Mouse (Mus musculus) MEL (cell line): ENCODE data around the gene Cd52. TPM values are rescaled to one million over a fixed set of nuclear protein-coding genes. Genes with fewer than 3 reads are reported as not detected.

Experiments
- DNase-seq: peaks from one replicate; pipeline ENCODE4 v3.0.0; 2011; ENCODE audit warnings: low read depth, low spot score
- H3K27ac ChIP-seq: 2 replicates; pipeline ENCODE4 v1.5.1; 2012; ENCODE audit warnings: low read depth, mild to moderate bottlenecking, control low read depth, low read length, moderate library complexity; ENCODE audit not compliant: control insufficient read depth
- H3K27me3 ChIP-seq, 2 experiments: fragments of 150-350 bp in 1 of 2; sonication (generic) in 1 of 2; 2 replicates each; pipeline ENCODE4 v1.6.1; 2012; ENCODE audit warnings: low read length in 2 of 2, mild to moderate bottlenecking in 2 of 2, improper control_type of control experiment in 1 of 2, moderate library complexity in 1 of 2; ENCODE audit not compliant: insufficient read depth in 2 of 2, control insufficient read depth in 1 of 2
- H3K36me3 ChIP-seq, 2 experiments: 2 replicates each; pipeline ENCODE4 v1.6.1; 2012 to 2014; ENCODE audit warnings: low read length in 2 of 2, improper control_type of control experiment in 1 of 2, inconsistent platforms in 1 of 2, mild to moderate bottlenecking in 1 of 2; ENCODE audit not compliant: insufficient read depth in 2 of 2, control insufficient read depth in 1 of 2
- H3K4me1 ChIP-seq, 2 experiments: fragments of 150-350 bp in 1 of 2; sonication (generic) in 1 of 2; 2 replicates each; pipeline ENCODE4 v1.6.1; 2012; ENCODE audit warnings: low read length in 2 of 2, improper control_type of control experiment in 1 of 2, mild to moderate bottlenecking in 1 of 2; ENCODE audit not compliant: insufficient read depth in 2 of 2, control insufficient read depth in 1 of 2
- H3K4me3 ChIP-seq, 2 experiments: fragments of 150-350 bp in 1 of 2; sonication (generic) in 1 of 2; 2 replicates each; pipeline ENCODE4 v1.5.1; 2012; ENCODE audit warnings: low read depth in 2 of 2, low read length in 2 of 2, mild to moderate bottlenecking in 2 of 2, moderate library complexity in 2 of 2, control low read depth in 1 of 2, improper control_type of control experiment in 1 of 2; ENCODE audit not compliant: control insufficient read depth in 1 of 2, insufficient read depth in 1 of 2
- H3K79me2 ChIP-seq: 2 replicates; pipeline ENCODE4 v1.6.1; 2012; ENCODE audit warnings: mild to moderate bottlenecking, low read length, moderate library complexity; ENCODE audit not compliant: control insufficient read depth, poor library complexity, insufficient read depth
- H3K9ac ChIP-seq: 2 replicates; pipeline ENCODE4 v1.6.1; 2012; ENCODE audit warnings: low read depth, mild to moderate bottlenecking, control low read depth, low read length, moderate library complexity; ENCODE audit not compliant: control insufficient read depth, poor library complexity, severe bottlenecking
- H3K9me3 ChIP-seq: fragments of 150-350 bp; sonication (generic); replicated peaks from 2 replicates; pipeline ENCODE4 v1.6.1; 2012; ENCODE audit warnings: mild to moderate bottlenecking, low read length, improper control_type of control experiment, moderate library complexity; ENCODE audit not compliant: insufficient read depth
- BHLHE40 ChIP-seq: IDR thresholded peaks from 2 replicates; pipeline ENCODE4 v1.6.1; 2012; ENCODE audit warnings: low read depth, mild to moderate bottlenecking, inconsistent platforms, low read length, improper control_type of control experiment, borderline replicate concordance
- CHD1 ChIP-seq: IDR thresholded peaks from 2 replicates; pipeline ENCODE4 v1.6.1; 2012; ENCODE audit warnings: low read depth, mild to moderate bottlenecking, inconsistent platforms, low read length, improper control_type of control experiment
- CHD2 ChIP-seq: IDR thresholded peaks from 2 replicates; pipeline ENCODE4 v1.6.1; 2011; ENCODE audit warnings: low read length, improper control_type of control experiment
- CTCF ChIP-seq, 3 experiments: IDR thresholded peaks in 2 of 3; conservative IDR thresholded peaks in 1 of 3; 2 replicates each; pipeline ENCODE4 v1.5.1; 2011 to 2012; ENCODE audit warnings: low read length in 3 of 3, low read depth in 2 of 3, mild to moderate bottlenecking in 2 of 3, improper control_type of control experiment in 1 of 3, inconsistent platforms in 1 of 3, mixed read lengths in 1 of 3, moderate library complexity in 1 of 3; ENCODE audit not compliant: control insufficient read depth in 1 of 3, insufficient read depth in 1 of 3, poor library complexity in 1 of 3, severe bottlenecking in 1 of 3
- E2F4 ChIP-seq: IDR thresholded peaks from 2 replicates; pipeline ENCODE4 v1.6.1; 2011; ENCODE audit warnings: low read depth, low read length, improper control_type of control experiment, borderline replicate concordance
- ELF1 ChIP-seq: IDR thresholded peaks from 2 replicates; pipeline ENCODE4 v1.6.1; 2014; ENCODE audit warnings: low read depth, mild to moderate bottlenecking, inconsistent platforms, low read length, improper control_type of control experiment, moderate library complexity
- EP300 ChIP-seq, 2 experiments: IDR thresholded peaks; 2 replicates each; pipeline ENCODE4 v1.6.1; 2011; ENCODE audit warnings: improper control_type of control experiment in 2 of 2, low read length in 2 of 2, low read depth in 1 of 2, mild to moderate bottlenecking in 1 of 2
- GABPA ChIP-seq: IDR thresholded peaks from 2 replicates; pipeline ENCODE4 v1.6.1; 2012; ENCODE audit warnings: low read depth, mild to moderate bottlenecking, inconsistent platforms, low read length, improper control_type of control experiment, moderate library complexity
- GATA1 ChIP-seq: IDR thresholded peaks from 2 replicates; pipeline ENCODE4 v1.6.1; 2011; ENCODE audit warnings: low read depth, low read length, improper control_type of control experiment
- HCFC1 ChIP-seq: IDR thresholded peaks from 2 replicates; pipeline ENCODE4 v1.6.1; 2012; ENCODE audit warnings: low read depth, mild to moderate bottlenecking, inconsistent platforms, low read length, improper control_type of control experiment, moderate library complexity
- JUND ChIP-seq: IDR thresholded peaks from 2 replicates; pipeline ENCODE4 v1.6.1; 2011; ENCODE audit warnings: low read depth, mild to moderate bottlenecking, improper control_type of control experiment, low read length
- MAFK ChIP-seq: IDR thresholded peaks from 2 replicates; pipeline ENCODE4 v1.6.1; 2011; ENCODE audit warnings: low read depth, mild to moderate bottlenecking, low read length, improper control_type of control experiment, borderline replicate concordance
- MAX ChIP-seq: IDR thresholded peaks from 2 replicates; pipeline ENCODE4 v1.6.1; 2011; ENCODE audit warnings: low read length, improper control_type of control experiment
- MAZ ChIP-seq: IDR thresholded peaks from 2 replicates; pipeline ENCODE4 v1.6.1; 2012; ENCODE audit warnings: low read depth, mild to moderate bottlenecking, inconsistent platforms, low read length, improper control_type of control experiment
- MEF2A ChIP-seq: IDR thresholded peaks from 2 replicates; pipeline ENCODE4 v1.6.1; 2014; ENCODE audit warnings: low read depth, mild to moderate bottlenecking, inconsistent platforms, low read length, improper control_type of control experiment; ENCODE audit not compliant: poor library complexity, insufficient replicate concordance, severe bottlenecking; ENCODE audit errors: extremely low read depth
- MXI1 ChIP-seq: IDR thresholded peaks from 2 replicates; pipeline ENCODE4 v1.6.1; 2011; ENCODE audit warnings: mild to moderate bottlenecking, low read depth, low read length, improper control_type of control experiment
- MYB ChIP-seq: IDR thresholded peaks from 2 replicates; pipeline ENCODE4 v1.6.1; 2011; ENCODE audit warnings: mild to moderate bottlenecking, low read depth, low read length, improper control_type of control experiment
- MYC ChIP-seq: IDR thresholded peaks from 2 replicates; pipeline ENCODE4 v1.6.1; 2011; ENCODE audit warnings: low read depth, mild to moderate bottlenecking, low read length, improper control_type of control experiment, moderate library complexity
- NRF1 ChIP-seq: IDR thresholded peaks from 2 replicates; pipeline ENCODE4 v1.6.1; 2014; ENCODE audit warnings: low read depth, mild to moderate bottlenecking, inconsistent platforms, low read length, improper control_type of control experiment, moderate library complexity; ENCODE audit not compliant: poor library complexity, insufficient read depth, severe bottlenecking
- POLR2AphosphoS2 ChIP-seq: IDR thresholded peaks from 2 replicates; pipeline ENCODE4 v1.6.1; 2011; ENCODE audit warnings: low read length, improper control_type of control experiment
- POLR2AphosphoS5 ChIP-seq: IDR thresholded peaks from 2 replicates; pipeline ENCODE4 v1.6.1; 2012; ENCODE audit warnings: low read depth, borderline replicate concordance, mild to moderate bottlenecking, inconsistent platforms, low read length, moderate library complexity, mixed read lengths
- RAD21 ChIP-seq: IDR thresholded peaks from 2 replicates; pipeline ENCODE4 v1.6.1; 2011; ENCODE audit warnings: mild to moderate bottlenecking, low read depth, low read length, improper control_type of control experiment
- RCOR1 ChIP-seq: IDR thresholded peaks from 2 replicates; pipeline ENCODE4 v1.6.1; 2012; ENCODE audit warnings: low read depth, mild to moderate bottlenecking, inconsistent platforms, low read length, improper control_type of control experiment
- SMC3 ChIP-seq: IDR thresholded peaks from 2 replicates; pipeline ENCODE4 v1.6.1; 2011; ENCODE audit warnings: low read depth, low read length, improper control_type of control experiment
- TAL1 ChIP-seq: IDR thresholded peaks from 2 replicates; pipeline ENCODE4 v1.6.1; 2012; ENCODE audit warnings: mild to moderate bottlenecking, inconsistent platforms, low read length, moderate library complexity, mixed read lengths
- TBP ChIP-seq: IDR thresholded peaks from 2 replicates; pipeline ENCODE4 v1.8.0; 2011; ENCODE audit warnings: low read depth, low read length, improper control_type of control experiment
- TCF12 ChIP-seq: IDR thresholded peaks from 2 replicates; pipeline ENCODE4 v1.6.1; 2014; ENCODE audit warnings: low read depth, mild to moderate bottlenecking, inconsistent platforms, low read length, improper control_type of control experiment, moderate library complexity
- UBTF ChIP-seq: IDR thresholded peaks from 2 replicates; pipeline ENCODE4 v1.6.1; 2012; ENCODE audit warnings: low read depth, mild to moderate bottlenecking, inconsistent platforms, low read length, improper control_type of control experiment, moderate library complexity, borderline replicate concordance; ENCODE audit not compliant: insufficient read depth
- USF1 ChIP-seq: IDR thresholded peaks from 2 replicates; pipeline ENCODE4 v1.6.1; 2014; ENCODE audit warnings: low read depth, mild to moderate bottlenecking, inconsistent platforms, low read length, improper control_type of control experiment, moderate library complexity
- USF2 ChIP-seq, 2 experiments: IDR thresholded peaks; 2 replicates each; pipeline ENCODE4 v1.6.1; 2011 to 2012; ENCODE audit warnings: improper control_type of control experiment in 2 of 2, low read length in 2 of 2, borderline replicate concordance in 1 of 2, inconsistent platforms in 1 of 2, low read depth in 1 of 2, mild to moderate bottlenecking in 1 of 2; ENCODE audit not compliant: insufficient read depth in 1 of 2
- ZC3H11A ChIP-seq: IDR thresholded peaks from 2 replicates; pipeline ENCODE4 v1.6.1; 2012; ENCODE audit warnings: low read depth, mild to moderate bottlenecking, inconsistent platforms, low read length, improper control_type of control experiment
- ZKSCAN1 ChIP-seq: IDR thresholded peaks from 2 replicates; pipeline ENCODE4 v1.6.1; 2012; ENCODE audit warnings: low read depth, mild to moderate bottlenecking, inconsistent platforms, low read length, improper control_type of control experiment, moderate library complexity
- ZMIZ1 ChIP-seq: IDR thresholded peaks from 2 replicates; pipeline ENCODE4 v1.6.1; 2012; ENCODE audit warnings: low read depth, mild to moderate bottlenecking, inconsistent platforms, low read length, improper control_type of control experiment, moderate library complexity
- ZNF384 ChIP-seq: IDR thresholded peaks from 2 replicates; pipeline ENCODE4 v1.6.1; 2012; ENCODE audit warnings: low read depth, mild to moderate bottlenecking, inconsistent platforms, low read length, improper control_type of control experiment
- polyA plus RNA-seq, 2 experiments: library from polyadenylated mRNA; stranded (reverse) in 1 of 2; unstranded in 1 of 2; fragments of >175 nt in 1 of 2; fragments of >200 nt in 1 of 2; gene quantifications; 2 replicates each; pipeline versions ENCODE4 v1.2.1 to v1.2.4; 2012; ENCODE audit warnings: low replicate concordance in 2 of 2, low read depth in 1 of 2; ENCODE audit not compliant: insufficient read length in 2 of 2, insufficient read depth in 1 of 2, missing spikeins in 1 of 2
- total RNA-seq: library from RNA; depleted of rRNA; stranded (reverse); fragments of 300-350 nt; gene quantifications from 2 replicates; pipeline ENCODE4 v1.2.3, GENCODE M21; 2012

Cd52 gene
- total and polyA plus RNA-seq, 3 experiments = 0.86 to 1.3 TPM; not detected in 1

- H3K27me3 ChIP-seq = no peaks in the 10 kb centered on the region
- H3K4me3 ChIP-seq = peak overlapping the region; percentile 11 to 29; a peak in 3 of 4 replicates
- H3K79me2 ChIP-seq = peaks cover 15% of the 10 kb centered on the region
- peak; percentile 91 for DNase-seq
- H3K9ac ChIP-seq = peak overlapping the region; percentile 62
- peaks cover 8 to 42% of the 10 kb centered on the region in 2 experiments; a peak in 3 of 4 replicates for H3K4me1 ChIP-seq
- peak overlapping the region; percentile 88 for H3K27ac ChIP-seq
- H3K36me3 ChIP-seq = peaks cover 0 to 26% of the 10 kb centered on the region in 2 experiments; a peak in 2 of 4 replicates
- H3K9me3 ChIP-seq = no peaks in the 10 kb centered on the region
- TF ChIP-seq UBTF (peak; percentile 93; the same call in 1 of the 2 replicates), ZMIZ1 (no peak), RCOR1 (peak; percentile 49; the same call in 1 of the 2 replicates), RAD21 (peak; percentile 81), ZNF384 (no peak), EP300 (IDR thresholded peaks at IDR 0.05; ENCODE audit: low read depth in 1 of 2, low read length in 2 of 2) (peak; percentile 84), MAX (peak; percentile 89), MAFK (no peak), POLR2AphosphoS5 (no peak), USF2 (IDR thresholded peaks at IDR 0.05; ENCODE audit: borderline replicate concordance in 1 of 2, insufficient read depth in 1 of 2, low read depth in 1 of 2, low read length in 2 of 2) (no peak), USF1 (peak; percentile 56; the same call in 1 of the 2 replicates), POLR2AphosphoS2 (no peak), TAL1 (peak; percentile 76), CHD1 (no peak), MEF2A (no peak), BHLHE40 (no peak), NRF1 (0 out of 2 replicates have a peak, but pooled peaks have one; percentile 25), MXI1 (peak; percentile 83), JUND (peak; percentile 50; the same call in 1 of the 2 replicates), HCFC1 (no peak; the same call in 1 of the 2 replicates), E2F4 (no peak), MYB (no peak), GABPA (no peak), TBP (peak; percentile 94), ELF1 (peak; percentile 63), ZKSCAN1 (no peak), MYC (peak; percentile 96), MAZ (peak; percentile 72; the same call in 1 of the 2 replicates), GATA1 (peak; percentile 88), CTCF (IDR thresholded peaks at IDR 0.05 in 2 of 3, conservative IDR thresholded peaks at IDR 0.05 in 1 of 3; ENCODE audit: control insufficient read depth in 1 of 3, insufficient read depth in 1 of 3, low read depth in 2 of 3, low read length in 3 of 3, poor library complexity in 1 of 3, severe bottlenecking in 1 of 3) (peak; percentile 90 to 99 (median 92)), SMC3 (peak; percentile 81), CHD2 (0 out of 2 replicates have a peak, but pooled peaks have one; percentile 19), TCF12 (peak; percentile 79), ZC3H11A (peak; percentile 77)
These were observed 29.0 kb upstream of the Cd52 start for GRCm38 (mm10) chr4:134123680-134124551.
